Mouse (Mus musculus) 3134 (cell line): Measurements from ENCODE around the gene Ciao2b.

Experiments used
- DNase-seq: peaks from one replicate; pipeline ENCODE4 v3.0.0-alpha.2; 2011; ENCODE audit warnings: low spot score; ENCODE audit not compliant: insufficient read length; ENCODE audit errors: extremely low read depth

Ciao2b gene

DNA sequence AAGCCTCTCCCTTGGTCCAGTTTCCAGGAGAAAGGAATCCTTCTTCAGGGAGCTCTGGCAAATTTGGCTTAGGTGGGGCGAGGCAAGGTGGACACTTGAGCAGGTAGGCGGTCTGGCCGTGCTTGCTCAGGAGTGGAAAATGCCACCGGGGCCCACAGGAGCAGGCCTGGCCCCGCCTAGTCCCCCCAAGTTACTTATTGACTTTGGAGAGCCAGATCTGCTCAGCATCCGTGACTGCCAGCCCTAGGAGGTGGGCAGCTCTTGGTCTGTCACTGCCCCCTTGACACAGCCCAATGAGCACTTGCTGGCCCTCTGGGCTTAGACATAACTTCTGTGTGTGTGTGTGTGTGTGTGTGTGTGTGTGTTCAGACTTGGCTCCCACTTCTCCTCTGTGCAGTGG is 17.6 kb downstream of the Ciao2b start, which contains the start of gene Cdh16:
Gene Cdh16 (minus strand): TSS at position 236 of the 400 bp plus-strand sequence.
- no peak for DNase-seq

DNA sequence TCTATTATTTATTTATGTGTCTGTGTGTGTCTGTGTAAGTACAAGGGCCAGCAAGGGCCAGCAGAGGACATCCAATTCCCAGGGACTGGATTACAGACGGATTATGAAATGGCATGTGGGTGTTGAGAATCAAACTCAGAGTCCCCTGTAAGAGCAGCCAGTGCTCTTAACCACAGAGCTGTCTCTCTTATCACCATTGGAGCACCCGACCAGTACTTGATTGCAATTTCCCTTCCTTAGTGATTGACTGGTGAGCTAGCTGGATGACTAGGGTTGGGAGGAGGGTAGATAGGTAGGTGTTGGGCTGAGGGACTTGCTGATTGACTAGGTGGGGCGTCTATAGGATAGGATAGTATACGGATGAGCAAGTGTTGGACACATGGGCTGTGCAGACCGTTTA is 21.0 kb downstream of the Ciao2b start:
- no peak for DNase-seq

DNA sequence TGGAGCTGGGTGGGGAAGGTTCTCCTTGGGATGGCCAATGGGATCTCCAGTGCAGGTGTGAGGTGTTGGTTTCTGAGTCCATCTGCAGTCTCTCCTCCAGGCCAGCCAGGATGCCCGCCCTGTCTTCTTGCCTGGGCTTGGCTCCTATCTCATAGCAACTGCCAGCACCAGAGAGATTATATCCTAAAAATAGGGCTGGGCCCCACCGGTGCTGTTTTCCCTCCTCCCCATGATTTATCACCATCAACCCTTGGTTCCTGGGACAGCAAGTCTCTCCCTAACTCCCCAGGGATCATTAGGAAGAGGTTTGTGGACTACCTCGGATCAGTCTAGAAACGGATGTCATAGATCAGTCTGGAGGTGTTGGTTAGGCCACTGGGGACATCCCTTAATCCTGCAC is 28.6 kb downstream of the Ciao2b start:
- no peak for DNase-seq

DNA sequence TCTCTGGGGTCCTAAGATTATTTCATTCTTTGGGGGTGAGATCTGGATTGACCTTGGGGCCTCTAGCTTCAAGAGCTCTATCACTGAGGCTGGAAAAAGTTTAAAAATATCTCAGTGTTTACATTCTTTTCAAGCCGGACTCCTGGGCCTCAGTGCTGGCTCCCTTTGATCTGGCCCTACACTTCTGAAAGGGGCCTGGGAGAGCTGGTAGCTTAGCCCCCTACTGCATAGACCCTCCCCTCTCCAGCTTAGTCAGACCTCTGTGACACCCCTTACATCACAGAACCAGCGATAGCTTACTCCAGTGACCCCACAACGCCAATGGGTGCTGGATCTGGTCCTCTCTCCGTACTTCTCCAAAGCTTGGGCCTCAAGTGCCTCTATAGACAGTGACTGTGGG is 30.2 kb downstream of the Ciao2b start:
- DNase-seq, result no peak

DNA sequence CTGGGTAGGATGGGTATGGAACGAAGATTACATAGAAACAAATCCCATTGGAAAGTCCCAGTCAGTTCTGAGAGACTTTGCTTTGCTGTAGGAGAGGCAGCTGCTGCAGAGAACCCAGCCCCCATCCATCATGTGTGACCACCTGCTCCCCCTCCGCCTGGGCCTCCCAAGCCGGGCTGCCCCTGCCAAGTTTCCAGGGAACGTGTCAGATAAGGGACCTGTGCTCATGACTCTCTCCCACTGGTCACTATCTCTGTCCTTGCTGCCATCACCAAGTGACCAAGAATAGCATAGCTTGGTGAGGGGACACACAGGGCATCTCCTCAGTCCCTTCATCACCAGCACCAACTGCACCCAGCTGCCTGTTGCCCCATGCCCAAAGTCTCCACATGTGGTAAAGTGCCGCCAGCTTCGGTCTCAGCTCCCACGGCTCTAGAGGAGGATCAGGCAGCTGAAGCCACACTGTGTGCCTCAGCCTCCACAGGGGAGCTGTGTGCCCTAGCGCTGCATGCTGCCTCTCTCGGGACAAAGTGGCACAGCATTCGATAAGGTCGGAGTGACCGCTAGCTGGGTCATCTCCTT is 31.5 kb downstream of the Ciao2b start:
- DNase-seq, result no peak

DNA sequence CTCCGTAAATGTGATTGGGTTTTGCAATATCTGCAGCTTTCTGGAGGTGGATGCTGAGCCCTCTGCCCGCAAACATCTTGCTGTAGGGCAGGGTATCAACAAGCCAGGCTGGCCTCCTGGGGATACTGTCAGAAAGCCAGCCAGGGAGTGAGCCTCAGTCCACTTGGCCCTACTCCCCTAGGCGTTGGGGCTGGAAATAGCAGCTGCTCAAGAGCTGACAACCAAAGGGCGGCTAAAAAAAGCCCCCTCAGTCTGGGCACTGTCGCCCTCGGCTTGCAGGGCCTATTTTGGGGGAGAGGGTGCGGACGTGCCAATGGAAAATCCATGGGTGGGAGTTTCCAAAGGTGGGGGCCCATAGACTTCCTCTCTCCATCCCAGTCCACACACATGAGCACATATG is 32.5 kb downstream of the Ciao2b start:
- no peak for DNase-seq

DNA sequence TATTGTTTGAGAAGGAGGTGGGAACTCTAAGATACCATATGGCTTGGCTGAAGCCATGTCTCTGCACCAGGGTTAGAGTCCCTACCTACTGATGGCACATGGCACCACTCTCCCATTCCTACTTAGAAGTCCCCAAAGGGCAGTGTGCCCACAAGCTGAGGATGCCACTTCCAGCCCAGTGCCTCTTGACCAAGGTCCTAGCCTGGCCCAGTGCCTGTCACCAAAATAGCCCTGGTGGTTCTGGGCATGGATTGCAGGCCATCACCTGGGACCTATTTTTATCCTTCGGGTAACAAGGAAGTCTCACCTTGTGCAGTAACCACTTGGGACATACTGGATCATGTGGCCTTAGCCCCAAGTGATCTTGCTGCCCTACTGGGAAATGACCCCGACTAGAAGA is 33.8 kb downstream of the Ciao2b start:
- DNase-seq, result no peak

DNA sequence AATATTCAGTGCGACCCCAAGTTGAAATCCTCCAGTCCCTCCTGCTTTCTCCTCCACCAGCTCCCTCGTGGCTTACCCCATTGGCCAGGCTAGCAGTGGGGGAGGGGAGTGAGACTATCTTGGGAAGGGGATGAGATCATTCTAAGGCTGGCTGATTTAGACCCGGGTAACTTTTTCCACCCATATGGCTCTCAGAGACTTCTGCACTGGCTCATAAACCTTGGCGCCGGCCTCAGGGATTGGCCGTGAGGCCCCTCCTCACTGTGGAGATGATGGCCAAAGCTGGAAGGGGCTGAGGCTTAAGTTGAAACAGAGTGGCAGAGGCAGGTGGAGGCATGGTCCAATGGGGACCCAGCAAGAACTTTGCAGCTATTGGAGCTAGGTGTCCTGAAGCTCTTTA is 35.4 kb downstream of the Ciao2b start:
- DNase-seq, result no peak

DNA sequence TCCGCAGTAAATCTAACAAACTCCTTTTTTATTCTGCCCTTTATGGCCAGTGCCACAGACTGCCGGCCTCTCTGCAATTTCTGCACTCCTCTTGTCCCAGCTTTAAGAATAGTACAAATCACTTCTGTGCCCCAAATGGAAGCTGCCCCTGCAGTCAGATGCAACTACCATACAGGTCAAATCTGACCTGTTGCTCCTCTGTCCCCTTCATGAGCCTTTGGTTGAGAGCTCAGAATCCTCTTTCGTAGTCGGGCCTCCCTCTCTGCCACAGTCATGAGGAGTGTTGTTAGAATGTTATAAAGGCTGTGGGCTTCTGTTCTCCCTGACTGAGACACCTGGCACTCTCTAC is 38.5 kb downstream of the Ciao2b start:
- no peak for DNase-seq

DNA sequence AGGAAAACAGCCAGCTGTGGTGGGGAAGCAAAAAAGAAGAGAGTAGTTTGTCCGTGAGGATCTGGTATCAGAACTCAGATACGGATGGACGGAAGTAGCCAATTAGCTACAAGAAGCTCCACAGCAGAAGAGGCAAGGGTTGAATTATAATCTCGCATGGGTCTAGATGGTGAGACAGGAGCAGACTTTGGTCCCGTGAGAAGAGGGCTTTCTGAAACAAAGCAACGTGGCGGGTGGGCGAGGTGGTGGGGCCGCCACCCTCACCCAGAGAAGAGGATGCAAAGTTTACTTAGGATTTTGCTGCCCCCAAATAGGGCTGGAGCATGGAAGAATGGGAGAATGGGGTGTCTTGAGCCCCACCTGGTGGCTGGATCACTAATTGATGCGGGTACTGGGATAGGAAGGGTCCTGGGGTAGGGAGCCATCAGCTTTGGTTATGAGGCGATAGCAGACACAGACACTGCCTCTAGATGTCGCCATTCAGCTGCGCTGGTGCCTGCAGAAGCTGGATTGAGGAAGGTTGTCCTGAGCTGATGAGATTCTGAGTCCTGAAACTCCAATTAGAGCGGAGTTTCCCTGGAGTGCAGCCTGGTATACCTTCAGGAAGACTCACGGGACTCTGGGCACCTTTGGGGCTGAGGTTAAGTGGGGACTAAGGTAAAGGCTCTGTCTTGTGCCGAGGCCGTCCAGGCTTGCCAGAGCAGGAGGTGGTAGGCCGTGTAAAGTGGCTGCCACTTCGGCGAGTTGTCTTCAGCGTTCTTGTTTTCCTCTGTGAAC is 39.1 kb downstream of the Ciao2b start:
- DNase-seq, result peak; percentile 46

DNA sequence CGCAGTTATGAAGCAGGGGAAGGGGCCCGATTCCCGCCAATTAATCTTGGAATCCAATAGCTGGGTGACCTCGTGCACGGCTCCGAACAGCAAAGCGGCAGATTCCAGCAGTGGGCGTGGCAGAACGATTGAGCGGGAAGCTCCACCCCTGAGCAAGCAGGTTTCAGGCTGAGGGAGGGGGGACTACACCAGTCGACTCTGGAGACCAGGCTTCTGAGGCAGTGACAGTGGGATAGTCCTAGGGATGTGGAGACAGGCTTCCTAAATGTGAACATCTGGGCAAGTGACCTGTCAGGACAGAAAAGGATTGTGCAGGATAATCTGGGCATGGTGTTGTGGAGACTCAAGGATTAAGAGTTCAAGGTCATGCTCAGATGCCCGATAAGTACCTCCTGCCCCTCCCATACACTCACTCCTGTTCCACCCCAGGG is 39.8 kb downstream of the Ciao2b start:
- DNase-seq, result no peak

DNA sequence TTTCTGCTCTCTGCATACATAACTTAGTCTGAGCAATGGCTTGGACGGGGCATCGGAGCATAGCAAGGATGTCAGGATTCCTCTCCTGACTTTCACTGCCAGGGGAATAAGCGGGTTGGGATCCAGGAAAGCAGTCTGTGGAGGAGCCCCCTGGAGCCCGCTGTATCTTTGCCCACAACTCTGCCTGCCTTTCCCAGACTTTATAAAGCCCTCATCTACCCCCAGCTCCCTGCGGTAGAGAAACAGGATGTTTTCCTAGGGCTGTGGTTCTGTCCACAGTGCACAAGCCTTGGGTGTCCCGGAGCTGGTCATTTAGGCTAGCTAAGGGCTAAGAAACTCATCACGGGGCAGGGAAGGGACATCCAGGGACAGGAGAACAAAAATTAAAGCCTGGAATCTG is 40.4 kb downstream of the Ciao2b start:
- DNase-seq, result no peak

DNA sequence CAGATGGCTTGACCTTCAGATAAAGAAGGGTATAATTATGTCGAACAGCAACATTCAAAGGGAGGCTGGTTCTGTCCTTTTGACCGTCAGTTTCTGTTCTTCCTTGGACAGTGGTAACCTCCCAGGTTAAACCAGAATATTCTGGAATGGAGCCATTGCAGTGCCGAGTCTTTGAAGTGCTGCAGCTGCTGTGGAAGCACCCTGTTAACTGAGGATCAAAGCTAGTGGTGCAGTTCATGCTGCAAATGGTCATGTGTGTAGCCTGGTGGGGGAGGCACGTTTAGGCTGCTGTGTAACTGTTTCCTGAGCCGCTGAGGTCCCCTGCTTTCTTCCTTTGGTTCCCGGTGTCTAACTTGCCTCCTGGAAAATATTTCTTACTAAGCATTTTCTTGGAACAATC is 43.3 kb downstream of the Ciao2b start:
- no peak for DNase-seq

DNA sequence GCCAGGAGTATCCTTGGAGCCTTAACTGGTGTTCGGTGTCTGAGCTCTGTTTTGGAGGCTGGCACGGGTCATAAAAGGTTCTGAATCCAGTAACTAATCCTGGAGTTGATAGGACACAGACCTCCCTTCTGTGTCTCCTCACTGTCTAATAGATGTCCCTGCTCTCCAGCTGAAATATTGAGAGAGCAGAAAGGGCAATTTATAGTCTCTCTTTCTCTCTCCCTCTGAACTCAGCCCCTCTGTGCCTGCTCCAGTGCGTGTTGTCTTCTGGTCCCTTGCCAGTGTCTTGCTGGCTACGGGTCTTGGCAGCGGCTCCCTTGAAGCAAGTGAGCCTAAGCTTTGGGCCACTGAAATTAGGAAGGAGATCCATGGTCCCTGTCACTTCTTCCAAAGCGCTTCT is 44.1 kb downstream of the Ciao2b start:
- DNase-seq, result no peak

DNA sequence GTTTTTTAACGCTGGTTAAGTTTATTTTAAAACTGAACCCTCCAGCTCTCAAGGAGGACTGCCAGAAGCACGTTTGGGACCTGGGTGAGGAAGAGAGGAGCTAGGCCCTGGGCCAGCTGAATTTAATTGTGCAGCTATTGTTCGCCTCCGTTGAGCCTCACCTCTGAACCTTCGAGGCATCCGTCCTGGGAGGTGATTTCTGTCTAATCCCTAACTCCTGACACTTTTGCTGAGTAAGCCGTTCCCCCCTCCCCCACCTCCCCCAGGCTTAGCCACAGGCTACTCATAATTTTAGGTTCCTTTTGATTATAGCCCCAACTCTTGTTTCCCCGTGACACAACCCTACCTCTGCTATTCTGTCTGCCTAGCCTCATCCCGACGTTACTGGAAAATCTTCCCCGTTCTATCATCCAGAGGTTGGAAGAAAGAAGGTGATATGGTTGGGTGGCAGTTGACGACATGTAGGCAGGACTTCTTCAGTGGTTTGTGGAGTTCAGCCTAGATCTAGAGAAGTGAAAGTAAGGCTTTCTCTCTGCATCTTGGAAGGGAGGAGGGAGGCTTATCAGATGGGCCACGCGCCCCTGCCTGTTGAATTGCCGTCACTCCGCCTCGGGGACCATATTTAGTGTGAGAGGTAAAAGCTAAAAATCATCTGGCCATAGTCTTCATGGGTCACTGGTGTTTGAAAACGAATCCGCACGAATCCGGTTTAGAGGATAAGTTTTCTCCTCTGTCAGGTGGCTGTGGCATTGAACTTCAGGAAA is 45.8 kb downstream of the Ciao2b start:
- DNase-seq, result no peak

DNA sequence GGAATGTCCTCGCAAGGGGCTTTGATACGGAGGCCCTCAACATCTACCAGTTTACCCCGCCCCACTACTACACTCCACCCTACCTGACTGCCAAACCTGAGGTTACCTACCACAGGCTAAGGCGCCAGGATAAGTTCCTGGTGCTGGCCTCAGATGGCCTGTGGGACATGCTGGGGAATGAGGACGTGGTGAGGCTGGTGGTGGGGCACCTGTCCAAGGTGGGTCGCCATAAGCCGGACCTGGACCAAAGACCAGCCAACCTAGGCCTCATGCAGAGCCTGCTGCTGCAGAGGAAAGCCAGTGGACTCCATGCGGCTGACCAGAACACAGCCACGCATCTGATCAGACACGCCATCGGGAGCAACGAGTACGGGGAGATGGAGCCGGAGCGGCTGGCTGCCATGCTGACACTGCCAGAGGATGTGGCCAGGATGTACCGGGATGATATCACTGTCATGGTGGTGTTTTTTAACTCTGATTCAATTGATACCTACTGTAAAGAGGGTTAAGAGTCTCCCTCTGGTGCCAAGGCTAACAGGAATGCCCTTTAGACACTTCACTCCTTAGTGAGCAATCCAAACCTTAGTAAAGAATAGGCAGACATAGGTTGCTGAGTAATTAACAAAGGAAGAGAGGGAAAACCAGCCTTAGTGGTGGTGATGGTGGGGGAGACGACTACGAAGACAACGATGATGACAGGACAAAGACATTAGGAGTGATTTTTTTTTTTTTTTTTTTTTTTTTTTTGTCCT is 47.0 kb downstream of the Ciao2b start:
- DNase-seq, result no peak

DNA sequence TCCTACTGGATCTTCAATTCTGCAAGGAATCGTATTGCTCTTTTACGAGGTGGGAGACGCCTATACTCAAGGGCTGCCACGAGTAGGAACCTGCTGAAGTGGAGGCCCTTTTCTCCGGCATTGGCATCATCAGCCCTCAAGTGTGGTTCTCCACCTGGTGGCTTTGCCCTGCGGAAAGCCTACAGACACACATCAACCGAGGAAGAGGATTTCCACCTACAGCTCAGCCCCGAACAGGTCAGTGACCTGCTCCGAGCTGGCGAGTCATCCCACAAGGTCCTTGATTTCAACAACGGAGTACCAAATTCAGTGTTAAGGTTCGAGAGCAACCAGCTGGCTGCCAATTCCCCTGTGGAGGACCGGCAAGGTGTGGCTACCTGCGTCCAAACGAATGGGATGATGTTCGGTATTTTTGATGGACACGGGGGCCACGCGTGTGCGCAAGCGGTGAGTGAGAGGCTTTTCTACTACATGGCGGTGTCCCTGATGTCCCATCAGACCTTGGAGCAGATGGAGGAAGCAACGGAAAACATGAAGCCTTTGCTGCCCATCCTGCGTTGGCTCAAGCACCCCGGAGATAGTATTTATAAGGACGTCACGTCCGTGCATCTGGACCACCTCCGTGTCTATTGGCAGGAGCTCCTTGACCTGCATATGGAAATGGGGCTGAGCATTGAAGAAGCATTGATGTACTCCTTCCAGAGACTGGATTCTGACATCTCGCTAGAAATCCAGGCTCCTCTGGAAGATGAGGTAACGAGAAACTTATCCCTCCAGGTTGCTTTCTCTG is 48.0 kb downstream of the Ciao2b start:
- DNase-seq, result no peak

DNA sequence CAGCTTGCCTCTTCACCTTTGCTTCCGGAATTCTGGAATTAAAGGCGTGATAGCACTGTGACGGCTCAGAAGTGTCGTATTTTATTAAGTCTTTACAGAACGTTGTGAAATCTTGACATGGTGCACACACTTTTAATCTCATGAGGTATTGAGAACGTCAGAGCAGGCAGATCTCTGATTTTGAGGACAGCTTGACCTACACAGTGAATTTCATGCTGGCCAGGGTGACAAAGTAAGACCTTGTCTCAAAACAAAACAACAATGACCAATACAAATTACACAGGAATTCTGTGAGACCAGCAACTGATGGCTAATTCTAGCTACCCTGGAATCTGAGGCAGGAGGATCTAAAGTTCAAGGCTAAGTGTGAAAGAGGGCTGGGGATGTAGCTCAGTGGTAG is 49.2 kb downstream of the Ciao2b start:
- no peak for DNase-seq

DNA sequence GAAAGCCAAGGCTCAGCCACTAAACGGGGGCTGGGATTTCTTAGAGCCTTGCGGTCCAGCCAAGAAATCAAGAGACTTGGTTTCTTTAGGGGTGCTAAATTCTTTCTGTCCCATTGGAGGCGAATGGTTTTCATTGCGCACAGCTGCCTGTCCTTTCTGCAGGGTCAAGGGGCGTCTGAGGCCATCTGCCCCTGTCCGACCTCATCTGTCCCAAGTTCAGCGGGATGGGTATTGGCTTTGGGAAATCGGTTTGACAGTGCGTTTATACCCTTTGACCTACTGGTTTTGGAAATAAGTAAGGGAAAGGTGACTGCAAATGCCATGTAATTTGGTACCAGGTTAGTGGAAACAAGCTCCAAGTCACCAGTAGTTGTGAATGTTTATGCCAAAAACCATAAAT is 49.9 kb downstream of the Ciao2b start:
- DNase-seq, result no peak

DNA sequence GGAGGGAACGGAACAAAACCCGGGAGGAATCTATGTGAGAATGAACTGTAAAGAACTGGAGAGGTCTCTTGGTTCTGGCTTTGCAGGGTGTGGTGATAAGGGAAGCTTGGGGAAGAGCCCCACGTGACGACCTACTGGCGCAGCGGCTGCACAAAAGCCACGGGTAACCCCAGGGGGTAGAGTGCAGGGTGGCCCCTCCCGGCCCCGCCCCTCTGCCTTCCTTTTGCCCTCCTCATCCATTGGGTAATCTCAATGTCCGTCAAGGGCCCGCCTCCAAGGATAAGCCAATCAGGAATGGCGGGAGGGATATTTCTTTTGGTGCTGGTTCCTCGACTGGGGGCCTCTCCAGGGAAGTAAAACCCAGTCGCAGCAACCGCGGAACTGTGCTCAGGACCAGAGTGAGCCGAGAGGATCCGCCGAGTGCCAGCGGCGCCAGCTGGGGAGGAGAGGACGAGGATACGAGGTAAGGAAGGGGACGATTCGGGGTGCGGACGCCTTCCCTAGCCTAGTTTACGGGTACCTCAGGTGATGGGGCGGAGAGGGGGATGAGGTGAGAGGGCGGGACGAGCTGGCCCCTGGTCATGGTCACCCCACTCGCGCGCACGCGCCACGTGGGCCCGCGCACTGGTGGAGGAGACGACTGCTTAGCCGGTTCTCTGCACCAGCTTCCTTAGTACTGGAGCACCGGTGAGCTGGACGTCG is 50.5 kb downstream of the Ciao2b start, which contains the start of gene Pdp2:
Gene Pdp2 (plus strand): TSS at position 319 of the 702 bp plus-strand sequence.
- peak; percentile 90 for DNase-seq
